Mouse (Mus musculus) small intestine, adult 2 months (tissue): ENCODE results near the gene Vav2. TPM values are rescaled to one million over a fixed set of nuclear protein-coding genes. Genes with fewer than 3 reads are reported as not detected.

Experiments used
- H3K27ac ChIP-seq: fragments of 200-500 bp; 2 replicates; pipeline ENCODE4 v1.5.1; 2012; ENCODE audit warnings: low read depth, low read length, control low read depth, inconsistent platforms; ENCODE audit not compliant: insufficient read depth
- H3K27me3 ChIP-seq: fragments of 200-500 bp; 2 replicates; pipeline ENCODE4 v1.6.1; 2012; ENCODE audit warnings: mild to moderate bottlenecking, moderate library complexity, low read length, inconsistent platforms; ENCODE audit not compliant: control insufficient read depth, insufficient read depth
- H3K36me3 ChIP-seq: fragments of 200-500 bp; 2 replicates; pipeline ENCODE4 v1.6.1; 2012; ENCODE audit warnings: mild to moderate bottlenecking, low read length, control low read depth, inconsistent platforms; ENCODE audit not compliant: control insufficient read depth, insufficient read depth
- H3K4me1 ChIP-seq: fragments of 200-500 bp; 2 replicates; pipeline ENCODE4 v1.6.1; 2012; ENCODE audit warnings: low read length, inconsistent platforms, mixed read lengths; ENCODE audit not compliant: control insufficient read depth, insufficient read depth, insufficient read length
- H3K4me3 ChIP-seq: fragments of 200-500 bp; 2 replicates; pipeline ENCODE4 v1.5.1; 2012; ENCODE audit warnings: low read depth, mild to moderate bottlenecking, control low read depth, inconsistent platforms, low read length, moderate library complexity
- CTCF ChIP-seq: fragments of 200-500 bp; IDR thresholded peaks from 2 replicates; pipeline ENCODE4 v1.5.1; 2012; ENCODE audit warnings: low read depth, mild to moderate bottlenecking, control low read depth, inconsistent platforms, low read length, moderate library complexity, mixed read lengths; ENCODE audit not compliant: insufficient replicate concordance, insufficient read length; ENCODE audit errors: extremely low read depth
- POLR2A ChIP-seq: fragments of 200-500 bp; IDR thresholded peaks from 2 replicates; pipeline ENCODE4 v1.6.1; 2012; ENCODE audit warnings: low read depth, mild to moderate bottlenecking, control low read depth, inconsistent platforms, low read length, moderate library complexity
- WGBS: fragments of 180-500 bp; shearing (Covaris S2); methylation state at CpG from one replicate; pipeline ENCODE4 v1.1.7; 2018; 5-methylcytosine and 5-hydroxymethylcytosine counted together
- polyA plus RNA-seq: library from polyadenylated mRNA; depleted of rRNA; stranded (reverse); fragments of >200 nt; gene quantifications from 2 replicates; pipeline ENCODE4 v1.2.3, GENCODE M21; 2012

Gene Vav2
- polyA plus RNA-seq, 1 experiment = 59.5 TPM

DNA sequence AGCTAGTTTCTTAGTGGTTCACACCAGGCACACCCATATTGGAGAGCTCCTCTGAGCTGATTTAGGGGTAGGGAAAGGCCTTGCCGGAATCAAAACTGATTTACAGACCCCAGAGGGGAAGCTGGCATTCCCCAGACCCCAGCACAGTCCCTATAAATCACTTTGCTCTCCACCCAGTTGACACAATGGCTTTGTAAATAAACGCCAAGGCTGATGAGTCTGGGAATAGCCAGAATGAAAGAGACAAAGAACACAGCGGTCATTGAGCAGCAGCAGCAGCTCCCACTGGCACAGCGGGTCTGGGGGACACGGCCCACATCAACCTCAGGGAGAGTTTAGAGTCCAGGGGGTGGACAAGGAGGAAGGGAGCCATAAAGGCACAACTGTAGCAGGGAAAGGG is 65.0 kb downstream of the Vav2 start:
- 73% methylated on average over 5 of the region's 5 CpGs for WGBS
- no peak for TF ChIP-seq POLR2A
- no peak for TF ChIP-seq CTCF
- Histone ChIP-seq H3K27me3 (no peaks in the 10 kb centered on the region), H3K36me3 (no peaks in the 10 kb centered on the region), H3K4me1 (no peaks in the 10 kb centered on the region), H3K4me3 (no peak overlapping the region), H3K27ac (no peak overlapping the region)

DNA sequence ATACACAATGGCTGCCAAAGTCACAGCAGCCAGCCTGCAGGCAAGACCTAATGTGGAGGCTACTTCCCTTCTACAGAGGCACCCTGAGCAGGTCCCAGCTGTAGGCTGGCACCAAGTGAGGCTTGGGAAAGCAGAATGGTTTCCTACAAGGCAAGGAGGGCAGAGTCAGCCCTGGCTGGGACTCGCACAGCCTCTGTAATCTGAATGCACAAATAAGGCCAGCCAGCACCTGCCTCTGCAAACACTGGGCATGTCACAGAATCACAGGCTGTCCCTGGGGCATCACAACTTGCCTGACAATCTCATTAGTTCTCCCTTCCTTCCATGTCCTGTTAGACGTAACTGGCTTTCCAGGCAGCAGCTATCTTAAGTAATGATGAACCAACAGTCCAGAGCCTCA is 68.4 kb downstream of the Vav2 start:
- TF ChIP-seq CTCF = no peak
- no peak for TF ChIP-seq POLR2A
- H3K27ac ChIP-seq = no peak overlapping the region
- H3K4me1 ChIP-seq = peaks cover 3% of the 10 kb centered on the region
- H3K27me3 ChIP-seq = no peaks in the 10 kb centered on the region
- H3K36me3 ChIP-seq = no peaks in the 10 kb centered on the region
- 79% methylated on average over 2 of the region's 2 CpGs for WGBS
- H3K4me3 ChIP-seq = no peak overlapping the region

GRCm38 (mm10) chr2:27355684-27356083 is 71.1 kb downstream of the Vav2 start:
- 78% methylated on average over 4 of the region's 4 CpGs for WGBS
- no peak for TF ChIP-seq POLR2A
- TF ChIP-seq CTCF = no peak
- peaks cover 2% of the 10 kb centered on the region; the same call in 1 of the 2 replicates for H3K36me3 ChIP-seq
- no peak overlapping the region for H3K4me3 ChIP-seq
- peaks cover 3% of the 10 kb centered on the region for H3K4me1 ChIP-seq
- H3K27ac ChIP-seq = no peak overlapping the region
- no peaks in the 10 kb centered on the region for H3K27me3 ChIP-seq

- Histone ChIP-seq H3K4me1 (peaks cover 3% of the 10 kb centered on the region), H3K27ac (no peak overlapping the region), H3K27me3 (no peaks in the 10 kb centered on the region), H3K36me3 (peaks cover 8% of the 10 kb centered on the region), H3K4me3 (no peak overlapping the region)
- 77% methylated on average over 6 of the region's 6 CpGs for WGBS
- no peak for TF ChIP-seq POLR2A
- no peak for TF ChIP-seq CTCF
Measured at GRCm38 (mm10) chr2:27354610-27355211, 72.1 kb downstream of the Vav2 start.

- no peak for TF ChIP-seq CTCF
- TF ChIP-seq POLR2A = no peak
- Histone ChIP-seq H3K27ac (no peak overlapping the region), H3K36me3 (peaks cover 8% of the 10 kb centered on the region), H3K4me3 (no peak overlapping the region), H3K4me1 (peaks cover 3% of the 10 kb centered on the region), H3K27me3 (no peaks in the 10 kb centered on the region)
- WGBS = 85% methylated on average over 8 of the region's 8 CpGs
Measured at GRCm38 (mm10) chr2:27352720-27353119, 74.1 kb downstream of the Vav2 start.

- Histone ChIP-seq H3K4me1 (peaks cover 3% of the 10 kb centered on the region), H3K36me3 (peaks cover 8% of the 10 kb centered on the region), H3K4me3 (no peak overlapping the region), H3K27ac (no peak overlapping the region), H3K27me3 (no peaks in the 10 kb centered on the region)
- 96% methylated on average over 5 of the region's 5 CpGs for WGBS
- TF ChIP-seq CTCF (no peak), POLR2A (no peak)
Measured at GRCm38 (mm10) chr2:27350371-27350770, 76.5 kb downstream of the Vav2 start.

- Histone ChIP-seq H3K4me3 (no peak overlapping the region), H3K36me3 (no peaks in the 10 kb centered on the region), H3K4me1 (peaks cover 3% of the 10 kb centered on the region; the same call in 1 of the 2 replicates), H3K27me3 (no peaks in the 10 kb centered on the region), H3K27ac (no peak overlapping the region)
- WGBS = 23% methylated on average over 12 of the region's 12 CpGs
- no peak for TF ChIP-seq CTCF
- no peak for TF ChIP-seq POLR2A
Measured at GRCm38 (mm10) chr2:27343984-27344453, 82.8 kb downstream of the Vav2 start.
